Mouse (Mus musculus) layer of hippocampus, postnatal 14 days (tissue): Measurements from ENCODE around the gene Tbc1d16. TPM values are rescaled to one million over a fixed set of nuclear protein-coding genes. Genes with fewer than 3 reads are reported as not detected.

Experiments
- DNase-seq, 2 experiments: peaks; one replicate each; pipeline ENCODE4 v3.0.0; 2021 to 2022; ENCODE audit warnings: low spot score in 2 of 2, mixed read lengths in 1 of 2
- total RNA-seq, 2 experiments: library from RNA; stranded (reverse); gene quantifications; 2 replicates each; pipeline ENCODE4 v1.2.3; 2021

The Tbc1d16 gene
- total RNA-seq, 2 experiments from 2014 or later: 79.7 to 81.0 TPM

- DNase-seq: no peak
These were observed 47.3 kb downstream of the Tbc1d16 start for GRCm38 (mm10) chr11:119180824-119181582.

GRCm38 (mm10) chr11:119178317-119178716, 50.0 kb downstream of the Tbc1d16 start:
- DNase-seq: no peak

- DNase-seq: no peak
These were observed 51.7 kb downstream of the Tbc1d16 start for GRCm38 (mm10) chr11:119176389-119177179.

DNA sequence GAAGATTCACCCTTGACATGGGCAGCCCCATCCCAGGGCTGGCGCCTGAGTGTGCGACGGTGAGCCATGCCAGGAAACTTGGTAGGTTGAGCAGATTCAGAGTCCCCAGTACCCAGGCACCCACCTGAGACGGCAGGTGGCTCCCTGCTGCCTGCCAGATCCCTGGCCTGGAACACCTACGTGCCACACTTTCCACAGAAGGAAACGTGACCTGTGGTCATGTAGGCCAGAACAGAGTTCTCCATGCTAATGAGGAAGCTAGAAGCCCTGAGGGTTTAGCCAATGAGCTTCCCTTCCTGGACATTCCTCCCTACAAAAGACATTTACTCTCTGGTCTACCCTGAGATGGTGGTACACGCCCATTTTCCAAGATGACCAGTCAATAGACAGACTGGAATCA, 56.7 kb downstream of the Tbc1d16 start:
- no peak for DNase-seq

- DNase-seq: no peak
These were observed 59.4 kb downstream of the Tbc1d16 start for GRCm38 (mm10) chr11:119168851-119169250.

DNA sequence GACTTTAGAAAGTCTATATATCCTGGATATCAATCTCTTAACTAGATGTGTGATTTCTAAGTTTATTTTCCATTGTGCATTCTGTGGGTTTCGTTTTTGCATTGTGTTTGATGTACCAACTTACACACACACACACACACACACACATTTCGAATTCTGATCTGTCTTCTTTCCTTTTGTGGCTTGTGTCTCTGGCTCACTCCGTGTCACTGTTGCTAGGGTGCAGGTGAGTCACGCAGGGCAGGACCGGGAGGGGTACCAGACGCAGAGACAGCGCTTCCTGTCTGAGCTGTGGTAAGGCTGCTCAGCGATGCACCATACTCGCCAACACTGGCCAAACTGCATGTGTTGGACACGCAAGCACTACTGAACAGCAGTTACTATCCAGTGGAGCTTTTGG, 62.3 kb downstream of the Tbc1d16 start:
- DNase-seq: no peak

GRCm38 (mm10) chr11:119164375-119164774, 63.9 kb downstream of the Tbc1d16 start:
- DNase-seq: no peak

DNA sequence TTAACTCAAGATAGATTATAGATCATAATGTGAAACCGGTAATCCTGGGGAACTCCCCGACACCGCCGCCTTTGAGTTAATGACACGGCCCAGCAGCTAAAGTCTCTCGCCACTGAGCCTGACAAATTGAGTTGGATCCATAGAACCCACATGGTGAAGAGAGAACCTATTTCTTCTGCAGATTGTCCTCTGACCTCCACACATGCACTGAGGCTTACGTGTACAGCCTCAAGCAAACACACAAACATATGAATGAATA, 64.6 kb downstream of the Tbc1d16 start:
- no peak for DNase-seq

- DNase-seq: no peak
These were observed 65.2 kb downstream of the Tbc1d16 start for GRCm38 (mm10) chr11:119162959-119163733.

GRCm38 (mm10) chr11:119161665-119162064, 66.6 kb downstream of the Tbc1d16 start:
- no peak for DNase-seq

DNA sequence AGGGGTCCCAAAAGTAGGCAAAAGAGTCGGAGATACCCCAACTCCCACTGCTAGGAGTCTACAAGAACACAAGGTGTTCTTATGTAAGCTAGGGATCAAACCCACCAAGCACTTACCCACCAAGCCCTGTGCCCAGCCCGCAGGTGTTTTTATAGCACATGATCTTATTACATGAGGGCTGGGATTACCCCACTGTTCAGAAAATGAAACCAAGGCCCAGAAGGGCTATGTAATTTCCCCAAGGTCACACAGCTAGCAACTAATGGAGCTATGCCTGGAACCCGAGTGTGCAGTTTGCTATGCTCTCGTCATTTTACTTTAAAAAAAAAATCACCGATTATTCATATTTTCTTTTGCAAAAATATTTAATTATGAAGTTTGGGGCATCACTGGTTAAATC, 68.2 kb downstream of the Tbc1d16 start:
- no peak for DNase-seq

DNA sequence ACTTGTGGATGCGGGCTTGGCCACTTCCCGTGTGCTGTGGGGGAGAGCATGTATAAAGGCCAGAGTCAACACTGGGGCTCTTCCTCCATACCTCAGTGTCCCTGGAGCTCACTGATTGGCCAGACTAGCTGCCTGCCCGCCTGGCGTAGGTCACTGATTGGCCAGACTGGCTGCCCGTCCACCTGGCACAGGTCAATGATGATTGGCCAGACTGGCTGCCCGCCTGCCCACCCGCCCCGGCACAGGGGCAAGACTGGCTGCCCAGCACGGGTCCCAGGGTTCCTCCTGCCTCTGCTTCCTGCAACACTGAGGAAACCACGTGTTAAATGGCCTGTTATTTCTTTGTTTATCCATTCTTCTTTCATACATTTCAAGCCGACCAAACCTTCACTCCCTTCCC, 68.8 kb downstream of the Tbc1d16 start:
- DNase-seq: no peak

GRCm38 (mm10) chr11:119157377-119158189, 70.7 kb downstream of the Tbc1d16 start:
- DNase-seq: no peak

- DNase-seq: peak; percentile 31 to 51
These were observed 71.6 kb downstream of the Tbc1d16 start for GRCm38 (mm10) chr11:119156481-119157254.

GRCm38 (mm10) chr11:119155638-119156480, 72.4 kb downstream of the Tbc1d16 start:
- no peak for DNase-seq

DNA sequence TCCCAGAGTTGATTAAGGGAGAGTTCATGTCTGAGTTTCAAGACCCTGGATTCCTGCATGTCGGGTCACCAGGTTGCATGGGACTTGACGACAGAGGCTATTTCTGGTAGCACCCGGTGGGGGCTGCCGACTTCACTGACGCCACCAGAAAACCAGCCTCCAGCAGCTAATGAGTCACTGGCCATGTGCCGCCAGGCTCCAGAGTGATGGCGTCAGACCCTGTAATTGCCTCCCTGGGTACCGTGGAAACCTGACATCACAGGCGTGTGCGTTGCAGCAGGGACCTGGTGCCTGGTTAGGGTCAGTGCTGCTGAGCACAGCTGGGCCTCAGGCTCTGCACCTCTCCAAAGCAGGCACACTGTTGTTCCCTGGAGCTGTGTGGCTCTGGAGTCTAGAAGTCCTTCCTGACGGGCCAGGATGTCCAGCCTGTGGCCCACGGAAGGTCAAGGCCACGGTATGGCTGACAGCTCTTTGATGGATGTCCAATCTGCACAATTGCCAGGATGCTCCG, 75.9 kb downstream of the Tbc1d16 start:
- no peak for DNase-seq

GRCm38 (mm10) chr11:119151073-119151607, 77.2 kb downstream of the Tbc1d16 start:
- DNase-seq: no peak

DNA sequence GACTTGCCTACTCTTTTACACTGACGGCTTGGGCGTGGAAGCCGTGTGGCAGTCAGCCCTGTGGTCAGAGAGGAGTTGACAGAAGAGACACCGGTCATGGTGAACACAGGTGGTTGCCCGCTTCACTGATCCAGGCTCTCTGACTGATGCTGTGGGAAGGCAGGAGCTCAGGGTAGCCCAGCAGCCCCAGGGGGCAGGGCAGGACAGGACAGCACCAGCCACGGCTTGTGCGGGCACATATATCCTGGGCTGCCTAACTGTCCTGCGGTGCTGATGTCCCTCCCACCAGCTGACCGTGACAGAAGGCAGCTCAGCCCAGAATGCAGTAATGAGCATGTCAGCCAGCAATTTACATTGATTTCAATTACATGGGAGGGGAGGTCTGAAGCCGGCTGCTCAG, 77.9 kb downstream of the Tbc1d16 start:
- no peak for DNase-seq

GRCm38 (mm10) chr11:119148829-119149228, 79.5 kb downstream of the Tbc1d16 start:
- no peak for DNase-seq
